Mouse (Mus musculus) myocyte (in vitro differentiated cells): ENCODE results near the gene Tnrc6a.

Experiments used
- MAX ChIP-seq: IDR thresholded peaks from one replicate; pipeline ENCODE4 v1.6.1; 2011; ENCODE audit warnings: low read depth, mild to moderate bottlenecking, control low read depth
- MYOG ChIP-seq, 3 experiments: IDR thresholded peaks; one replicate each; pipeline ENCODE4 v1.6.1; 2011; ENCODE audit warnings: control low read depth in 2 of 3, low read depth in 2 of 3, mild to moderate bottlenecking in 2 of 3; ENCODE audit not compliant: insufficient read length in 2 of 3, control insufficient read depth in 1 of 3, insufficient read depth in 1 of 3
- POLR2A ChIP-seq: IDR thresholded peaks from one replicate; pipeline ENCODE4 v1.6.1; 2011; ENCODE audit warnings: low read depth, mild to moderate bottlenecking, control low read depth, moderate library complexity; ENCODE audit not compliant: insufficient read length
- POLR2AphosphoS2 ChIP-seq: IDR thresholded peaks from one replicate; pipeline ENCODE4 v1.6.1; 2011; ENCODE audit warnings: low read depth, control low read depth; ENCODE audit not compliant: insufficient read length
- REST ChIP-seq: IDR thresholded peaks from one replicate; pipeline ENCODE4 v1.6.1; 2011; ENCODE audit warnings: mild to moderate bottlenecking, control low read depth, moderate library complexity; ENCODE audit not compliant: insufficient read depth, insufficient read length
- TCF12 ChIP-seq: IDR thresholded peaks from one replicate; pipeline ENCODE4 v1.6.1; 2011; ENCODE audit warnings: mild to moderate bottlenecking, control low read depth; ENCODE audit not compliant: poor library complexity, insufficient read depth, severe bottlenecking
- TCF3 ChIP-seq: IDR thresholded peaks from one replicate; pipeline ENCODE4 v1.6.1; 2011; ENCODE audit warnings: low read depth, control low read depth; ENCODE audit not compliant: insufficient read length
- USF1 ChIP-seq: IDR thresholded peaks from one replicate; pipeline ENCODE4 v1.6.1; 2011; ENCODE audit warnings: low read depth, mild to moderate bottlenecking, control low read depth, moderate library complexity

DNA sequence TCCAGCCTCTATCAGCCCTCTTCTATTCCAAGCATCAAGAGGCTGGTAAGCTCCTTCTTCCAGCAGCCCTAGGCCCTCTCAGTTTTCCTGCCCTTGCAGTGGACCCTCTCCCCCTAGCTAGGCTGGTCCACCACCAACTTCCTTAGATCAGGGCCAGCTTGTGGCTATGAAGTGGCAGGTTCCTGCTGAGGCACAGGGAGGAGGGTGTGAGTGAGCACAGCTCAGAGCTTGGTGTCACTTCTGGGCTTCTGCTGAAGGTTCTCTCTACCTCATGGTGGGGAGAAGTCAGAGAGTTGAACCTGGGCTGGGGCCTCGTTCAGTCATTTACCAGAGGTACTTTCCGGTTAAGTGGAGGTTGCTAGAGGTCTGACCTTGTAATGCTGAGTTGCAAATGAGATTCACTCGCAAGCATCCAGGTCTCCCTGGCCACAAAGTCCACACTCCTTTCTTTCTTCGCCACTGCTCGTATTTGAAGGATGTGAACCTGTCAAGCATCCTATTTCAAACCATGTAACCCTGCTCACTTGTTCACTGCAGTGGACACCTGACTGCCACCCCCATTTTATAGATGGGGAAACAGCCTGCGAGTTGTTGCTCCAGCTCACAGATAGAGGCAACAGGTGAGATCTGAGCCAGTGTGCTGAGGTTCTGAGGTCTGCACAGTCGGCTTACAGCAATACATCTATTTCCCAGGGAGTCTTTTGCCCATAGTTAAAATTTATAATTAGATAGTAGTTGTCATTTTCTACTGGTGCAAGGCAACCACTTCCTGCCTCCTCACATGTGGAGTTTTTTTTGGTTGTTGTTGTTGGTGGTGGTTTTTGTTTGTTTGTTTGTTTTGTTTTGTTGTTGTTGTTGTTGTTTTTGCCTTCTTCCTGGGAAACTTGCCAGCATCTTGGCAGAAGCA, 94.0 kb downstream of the Tnrc6a start:
- no peak for TF ChIP-seq MYOG (IDR thresholded peaks at IDR 0.05; ENCODE audit: control insufficient read depth in 1 of 3, insufficient read depth in 1 of 3, insufficient read length in 2 of 3, low read depth in 2 of 3)
- no peak for TF ChIP-seq USF1
- TF ChIP-seq TCF12: no peak
- no peak for TF ChIP-seq TCF3
- no peak for TF ChIP-seq POLR2A
- no peak for TF ChIP-seq MAX
- TF ChIP-seq REST: no peak
- TF ChIP-seq POLR2AphosphoS2: no peak
